Mouse (Mus musculus): Measurements from ENCODE around the gene Gtf2h3.
"Not testable (repeated sequence)": the region's sequence is repeated elsewhere in the genome, so short reads cannot be mapped to it uniquely, and the experiment has no call there.

The Gtf2h3 gene

GRCm38 (mm10) chr5:124575467-124575866 lies 3.5 kb upstream of the Gtf2h3 start:
- no peak for DNase-seq (ENCODE audit: low read depth)

- peak; percentile 36 for DNase-seq (ENCODE audit: low read depth)
Observed at GRCm38 (mm10) chr5:124582515-124582914, 3.6 kb downstream of the Gtf2h3 start.

DNA sequence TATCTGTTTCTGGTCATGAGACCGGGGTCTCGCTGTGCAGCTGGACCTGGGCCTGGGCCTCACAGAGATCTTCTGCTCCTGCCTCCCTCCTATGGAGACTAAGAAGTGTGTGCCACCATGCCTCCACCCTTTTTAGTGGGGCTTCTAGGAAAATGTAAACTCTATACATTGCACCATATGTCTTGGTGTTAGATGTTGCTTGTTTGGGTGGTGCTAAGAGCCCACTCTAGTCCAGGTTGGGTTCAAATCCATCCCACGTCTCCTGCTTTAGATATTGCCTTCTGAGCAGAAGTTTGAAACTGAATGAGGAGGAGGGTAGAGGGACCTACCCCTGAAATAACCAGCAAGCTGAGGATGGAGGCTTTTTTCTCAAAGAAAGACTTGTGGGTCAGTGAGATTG lies 13.8 kb downstream of the Gtf2h3 start:
- DNase-seq (ENCODE audit: low read depth) = no peak

- DNase-seq (ENCODE audit: low read depth) = peak; percentile 97
Observed at GRCm38 (mm10) chr5:124598224-124599174, 19.6 kb downstream of the Gtf2h3 start.

- not testable (repeated sequence) for DNase-seq (ENCODE audit: low read depth)
Observed at GRCm38 (mm10) chr5:124599726-124600125, 20.8 kb downstream of the Gtf2h3 start.

- peak; percentile 80 for DNase-seq (ENCODE audit: low read depth)
Observed at GRCm38 (mm10) chr5:124602349-124602748, 23.4 kb downstream of the Gtf2h3 start.

GRCm38 (mm10) chr5:124604296-124604695 lies 25.4 kb downstream of the Gtf2h3 start:
- DNase-seq (ENCODE audit: low read depth) = peak; percentile 12

DNA sequence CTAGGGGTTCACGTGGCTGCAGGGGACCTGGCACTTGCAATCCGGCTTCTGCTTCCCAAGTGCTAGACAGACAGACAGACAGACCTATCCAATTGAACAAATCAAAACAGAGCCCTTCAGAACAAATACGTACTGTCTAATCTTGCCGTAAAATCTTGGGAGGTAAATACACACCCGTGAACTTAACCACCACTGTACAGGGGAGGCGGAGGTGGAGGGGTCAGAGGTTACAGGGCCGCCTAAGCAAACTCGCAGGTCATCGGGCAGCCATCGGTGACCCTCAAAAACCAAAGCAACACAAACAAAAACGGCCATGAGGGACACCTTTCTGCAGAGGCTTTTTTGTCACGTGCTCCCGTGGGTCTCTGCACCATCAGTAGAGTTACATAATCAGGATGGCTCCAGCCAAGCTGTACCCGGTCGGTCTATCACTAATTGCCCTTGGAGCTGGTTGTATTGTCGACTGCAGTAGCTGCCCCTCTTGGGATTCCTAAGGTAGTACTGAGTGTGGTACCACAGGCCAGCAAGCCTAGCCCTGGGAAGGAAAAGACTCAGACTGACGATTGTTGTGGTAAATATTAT lies 26.2 kb downstream of the Gtf2h3 start:
- DNase-seq (ENCODE audit: low read depth) = no peak

DNA sequence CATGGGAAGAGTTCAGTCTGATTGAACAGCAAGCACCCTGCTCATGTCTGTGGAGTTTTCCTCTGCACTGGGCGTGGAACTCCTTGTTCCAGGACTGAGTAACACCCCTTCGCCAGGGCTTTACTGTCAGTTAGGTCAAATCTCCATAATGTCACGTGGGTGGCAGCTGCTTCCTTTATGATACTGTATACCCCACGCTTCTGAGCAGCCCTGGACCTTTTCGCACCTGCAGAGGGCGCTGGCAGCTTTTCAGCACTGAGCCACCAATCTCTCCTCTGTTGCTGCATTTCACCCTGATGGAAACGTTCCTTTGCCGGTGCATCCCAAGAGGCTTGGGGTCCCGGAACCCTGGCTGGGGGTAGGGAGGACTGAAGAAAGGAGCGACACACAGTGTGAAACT lies 32.0 kb downstream of the Gtf2h3 start:
- no peak for DNase-seq (ENCODE audit: low read depth)

DNA sequence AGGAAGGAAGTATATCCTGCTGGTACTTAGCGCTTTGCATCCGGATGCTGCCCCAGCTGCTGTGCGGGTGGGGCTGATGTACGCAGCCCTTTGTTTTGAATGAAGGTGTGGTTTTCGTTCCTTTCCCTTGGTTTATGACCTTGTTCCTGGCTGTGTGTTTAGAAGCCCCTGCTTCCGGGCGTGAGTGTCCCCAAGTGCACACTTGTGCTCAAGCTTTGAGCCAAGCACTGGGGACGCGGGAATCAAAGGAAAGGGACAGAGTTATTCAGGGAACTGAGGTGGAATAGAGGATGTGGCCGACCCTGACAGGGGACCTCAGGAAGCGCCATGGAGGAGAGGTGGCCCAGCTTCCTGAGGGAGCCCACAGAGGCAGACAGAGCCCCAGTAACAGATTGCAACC lies 35.8 kb downstream of the Gtf2h3 start:
- no peak for DNase-seq (ENCODE audit: low read depth)

DNA sequence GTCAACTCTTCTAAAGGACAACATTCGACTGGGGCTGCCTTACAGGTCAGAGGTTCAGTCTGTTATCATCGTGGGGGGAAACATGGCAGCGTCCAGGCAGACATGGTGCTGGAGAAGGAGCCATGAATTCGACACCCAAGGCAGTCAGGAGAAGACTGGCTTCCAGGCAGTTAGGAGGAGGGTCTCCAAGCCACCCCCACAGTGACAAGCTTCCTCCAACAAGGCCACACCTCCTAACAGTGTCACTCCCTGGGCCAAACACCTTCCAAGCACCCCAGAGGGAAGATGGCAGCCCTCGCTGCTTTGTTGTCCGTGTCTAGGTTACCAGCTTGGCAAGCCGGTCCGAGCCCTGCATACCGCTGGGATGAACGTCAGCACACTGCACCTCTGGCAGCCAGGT lies 39.8 kb downstream of the Gtf2h3 start:
- no peak for DNase-seq (ENCODE audit: low read depth)

DNA sequence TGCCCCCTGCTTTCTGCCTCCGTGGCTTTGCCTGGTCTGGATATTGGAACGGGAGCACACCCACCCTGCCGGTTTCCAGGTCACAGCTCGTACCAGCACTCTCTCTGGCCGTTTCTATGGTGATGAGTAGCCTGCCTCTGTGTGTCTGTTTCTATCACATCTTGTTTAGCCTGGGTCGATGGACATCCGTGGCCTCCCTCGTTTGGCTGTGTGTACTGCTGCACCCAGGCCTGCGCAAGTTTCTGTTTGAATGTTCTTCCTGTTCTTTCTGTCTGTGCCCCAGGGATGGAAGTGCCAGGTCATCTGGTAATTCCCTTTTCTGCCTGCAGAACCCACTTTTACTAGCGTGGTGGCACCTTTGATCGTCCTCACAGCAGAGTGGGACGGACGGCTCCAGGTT lies 42.4 kb downstream of the Gtf2h3 start:
- DNase-seq (ENCODE audit: low read depth) = no peak

DNA sequence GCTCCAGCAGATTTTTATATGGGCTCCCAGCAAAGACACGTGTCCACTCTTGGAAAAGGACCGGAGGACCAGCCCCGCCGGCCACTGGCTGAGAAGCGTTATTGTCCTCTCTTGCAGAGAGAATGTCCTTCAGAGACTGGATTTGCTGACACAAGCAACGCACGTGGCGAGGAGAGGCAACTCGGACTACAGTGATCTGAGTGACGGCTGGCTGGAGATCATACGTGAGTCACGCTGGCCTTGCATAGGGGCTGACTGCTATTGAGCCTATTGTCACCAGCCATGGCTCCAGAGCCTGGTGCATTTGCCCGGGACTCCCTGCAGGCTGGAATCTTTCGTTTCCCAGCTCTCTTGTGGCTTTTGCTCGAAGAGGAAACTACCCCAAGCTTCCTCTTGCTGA lies 44.0 kb downstream of the Gtf2h3 start:
- DNase-seq (ENCODE audit: low read depth) = no peak

- DNase-seq (ENCODE audit: low read depth) = no peak
Observed at GRCm38 (mm10) chr5:124624291-124624690, 45.4 kb downstream of the Gtf2h3 start.

DNA sequence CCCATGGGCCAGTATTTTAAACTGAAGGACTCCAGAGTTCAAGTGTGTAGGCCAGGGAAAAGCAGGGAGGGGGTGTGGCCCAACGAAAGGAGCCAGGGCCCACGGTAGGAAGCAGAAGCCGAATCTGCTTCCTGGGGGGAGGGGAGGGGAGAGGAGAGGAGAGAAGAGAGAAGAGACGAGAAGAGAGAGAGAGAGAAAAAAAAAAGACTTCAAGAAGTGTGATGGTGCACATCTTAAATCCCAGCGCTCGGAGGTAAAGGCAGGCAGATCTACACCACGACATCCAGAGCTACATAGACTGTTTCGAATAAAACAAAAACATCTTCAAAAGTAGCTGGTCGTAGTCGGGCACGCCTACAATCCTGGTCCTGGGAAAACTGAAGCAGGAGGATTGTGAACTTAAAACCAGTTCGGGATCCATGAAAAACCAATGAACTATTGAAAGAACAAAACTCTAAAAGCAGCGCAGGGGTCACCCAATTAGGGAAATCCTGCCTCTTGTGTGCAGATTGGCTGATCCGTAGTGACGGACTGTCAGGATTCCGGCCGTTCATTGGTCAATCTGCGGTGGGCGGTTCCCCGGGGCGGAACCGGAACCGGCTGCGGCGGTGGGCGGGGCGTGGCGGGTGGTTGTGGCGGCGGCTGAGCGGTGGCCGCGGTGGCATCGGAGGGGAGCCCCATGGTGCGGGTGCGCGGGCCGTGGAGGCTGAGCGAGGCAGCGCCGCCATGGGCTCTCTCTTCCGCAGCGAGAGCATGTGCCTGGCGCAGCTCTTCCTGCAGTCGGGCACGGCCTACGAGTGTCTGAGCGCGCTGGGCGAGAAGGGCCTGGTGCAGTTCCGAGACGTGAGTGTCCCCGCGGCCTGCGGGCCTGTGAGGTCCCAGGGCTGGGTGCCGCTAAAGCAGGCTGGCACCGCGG lies 49.8 kb downstream of the Gtf2h3 start, which contains the start of gene Atp6v0a2:
Gene Atp6v0a2 (plus strand): TSS at position 129 of the 916 bp plus-strand sequence.
- peak; percentile 94 for DNase-seq (ENCODE audit: low read depth)

GRCm38 (mm10) chr5:124629641-124630040 lies 50.7 kb downstream of the Gtf2h3 start:
- DNase-seq (ENCODE audit: low read depth) = no peak

GRCm38 (mm10) chr5:124631685-124632084 lies 52.7 kb downstream of the Gtf2h3 start:
- no peak for DNase-seq (ENCODE audit: low read depth)

DNA sequence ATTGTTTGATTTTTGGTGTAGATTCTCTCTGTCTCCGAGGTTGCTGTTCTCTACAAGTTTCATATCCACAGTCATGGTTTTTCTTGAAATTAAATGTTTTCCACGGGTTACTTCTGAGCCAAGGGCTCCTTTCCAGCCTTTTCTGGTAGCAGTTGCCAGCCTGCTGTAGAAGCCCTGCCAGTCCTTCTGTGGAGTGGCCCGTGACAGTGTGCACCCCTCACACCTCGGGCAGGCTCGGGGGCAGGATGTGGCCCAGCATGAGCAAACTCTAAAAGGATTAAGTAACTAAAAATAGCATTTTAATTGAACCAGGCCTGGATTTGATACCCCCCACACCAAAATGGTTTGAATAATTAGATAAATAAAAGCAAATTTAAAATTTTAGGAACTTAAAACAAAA lies 53.5 kb downstream of the Gtf2h3 start:
- no peak for DNase-seq (ENCODE audit: low read depth)

- DNase-seq (ENCODE audit: low read depth) = no peak
Observed at GRCm38 (mm10) chr5:124633425-124633824, 54.5 kb downstream of the Gtf2h3 start.

GRCm38 (mm10) chr5:124635068-124635467 lies 56.1 kb downstream of the Gtf2h3 start:
- peak; percentile 57 for DNase-seq (ENCODE audit: low read depth)

DNA sequence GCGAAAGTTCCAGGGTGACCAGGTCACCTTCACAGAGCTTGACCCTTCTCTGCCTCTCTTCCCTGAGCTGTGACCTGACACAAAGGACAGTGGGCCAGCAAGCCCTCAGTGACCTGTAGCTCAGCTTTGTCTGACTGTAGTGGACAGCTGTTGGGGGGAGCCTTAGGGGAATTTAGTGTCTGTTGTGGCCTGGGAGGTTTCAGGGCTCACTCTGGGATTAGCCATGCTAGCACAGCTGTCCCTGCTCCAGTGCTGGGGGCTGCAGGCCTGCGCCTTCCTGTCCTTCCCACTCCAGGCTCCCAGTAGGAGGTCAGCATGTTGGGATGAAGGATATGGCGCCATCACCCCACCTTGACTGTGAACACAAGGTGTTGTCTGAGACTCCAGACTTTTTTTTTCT lies 57.2 kb downstream of the Gtf2h3 start:
- DNase-seq (ENCODE audit: low read depth) = no peak

DNA sequence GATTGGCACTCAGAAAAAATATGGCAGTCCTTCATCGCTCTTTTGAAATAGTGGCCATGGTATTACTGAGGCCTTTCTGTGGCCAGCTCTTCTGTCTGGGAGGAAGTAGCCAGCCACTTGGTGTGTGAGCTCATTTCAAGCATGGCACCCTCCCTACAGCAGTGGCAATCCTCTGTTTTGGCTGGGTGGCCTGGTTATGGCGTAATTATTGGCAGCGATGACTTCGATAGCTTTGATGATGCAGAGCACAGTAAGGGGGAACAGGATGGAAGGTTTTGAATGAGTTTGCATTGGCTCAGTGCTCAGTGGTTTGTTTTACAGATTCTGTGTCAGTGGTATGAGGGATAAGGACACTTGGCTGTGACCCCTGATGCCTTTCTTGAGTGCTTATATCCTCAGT lies 57.8 kb downstream of the Gtf2h3 start:
- no peak for DNase-seq (ENCODE audit: low read depth)

Measured in NIH3T3 (cell line).